Mouse (Mus musculus) granulocyte monocyte progenitor cell, adult 5-6 weeks (primary cell): ENCODE data around the gene Kif4. TPM values are rescaled to one million over a fixed set of nuclear protein-coding genes. Genes with fewer than 3 reads are reported as not detected.

Experiments used
- ATAC-seq: replicated peaks from 2 replicates; pipeline ENCODE4 v1.8.0; 2016; ENCODE audit warnings: mild to moderate bottlenecking, moderate TSS enrichment, inconsistent platforms; ENCODE audit not compliant: poor library complexity, severe bottlenecking
- total RNA-seq, 2 experiments: library from RNA; stranded (forward) in 1 of 2; stranded (reverse) in 1 of 2; fragments of 200-712, 200-1000 nt in 1 of 2; fragments of >200 nt in 1 of 2; fragmentation: Nextera tagmentation in 1 of 2; gene quantifications; 2 replicates each; pipeline ENCODE4 v1.2.3; 2014 to 2017

Gene Kif4
- 7.7 and 21.2 TPM in 2 replicates for total RNA-seq (2014; fragmentation: Nextera tagmentation)
- 41.5 and 48.3 TPM in 2 replicates for total RNA-seq (2017)

DNA sequence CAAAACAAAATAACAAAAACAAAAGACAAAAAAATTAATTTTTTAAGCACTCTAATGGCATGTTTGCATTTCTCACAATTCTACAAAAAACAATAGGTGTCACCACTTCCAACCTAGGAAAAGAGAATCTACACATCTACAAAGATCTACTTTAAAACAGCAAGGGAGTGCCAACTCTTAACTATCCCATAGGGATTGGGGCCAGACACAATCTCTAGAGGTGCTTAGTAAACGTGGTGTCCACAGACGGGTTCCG, at the start of gene Kif4:
TSS of gene Kif4 (plus strand) at position 192 of the 256 bp plus-strand sequence.
- ATAC-seq = no peak

DNA sequence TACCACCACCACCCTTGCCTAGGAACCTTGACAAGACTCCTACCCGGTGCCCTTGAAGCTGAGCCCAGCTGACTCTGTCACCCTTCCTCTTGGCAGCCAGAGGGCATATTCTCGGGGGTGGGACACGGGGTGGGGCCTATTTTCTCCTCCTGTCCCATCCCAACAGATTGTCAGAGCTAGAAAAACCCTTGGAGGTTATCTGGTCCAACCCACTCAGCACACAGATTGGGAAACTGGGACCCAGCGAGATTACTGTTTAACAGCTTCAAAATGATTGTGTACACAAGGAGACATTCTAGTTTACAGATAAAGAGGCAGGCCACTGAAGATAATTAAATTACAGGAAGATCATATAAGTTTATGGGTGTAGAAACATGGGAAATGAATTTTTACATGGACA, 30.7 kb upstream of the Kif4 start, which contains the start of gene P2ry4:
TSS of gene P2ry4 (minus strand) at position 79 of the 400 bp plus-strand sequence.
- ATAC-seq = no peak

DNA sequence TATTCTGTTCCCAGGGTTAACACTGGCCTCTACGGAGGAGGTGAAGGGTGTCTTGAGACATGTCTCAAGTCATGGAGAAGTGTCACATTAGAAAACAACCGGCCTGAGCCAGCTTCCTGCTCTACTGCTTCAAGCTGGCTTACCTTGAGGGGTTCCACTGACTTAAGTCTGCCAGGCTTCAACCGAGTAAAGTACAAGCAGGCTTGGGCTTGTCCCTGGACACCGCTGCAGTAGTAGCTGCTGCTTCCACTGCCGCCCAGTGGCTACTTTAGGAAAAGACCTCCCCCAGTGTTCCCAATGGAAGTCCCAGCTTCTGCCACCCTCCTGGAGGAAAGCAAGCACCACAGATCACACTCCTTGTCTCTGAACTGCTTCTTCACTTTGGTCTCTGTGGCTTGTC, 28.1 kb upstream of the Kif4 start:
- ATAC-seq = no peak

DNA sequence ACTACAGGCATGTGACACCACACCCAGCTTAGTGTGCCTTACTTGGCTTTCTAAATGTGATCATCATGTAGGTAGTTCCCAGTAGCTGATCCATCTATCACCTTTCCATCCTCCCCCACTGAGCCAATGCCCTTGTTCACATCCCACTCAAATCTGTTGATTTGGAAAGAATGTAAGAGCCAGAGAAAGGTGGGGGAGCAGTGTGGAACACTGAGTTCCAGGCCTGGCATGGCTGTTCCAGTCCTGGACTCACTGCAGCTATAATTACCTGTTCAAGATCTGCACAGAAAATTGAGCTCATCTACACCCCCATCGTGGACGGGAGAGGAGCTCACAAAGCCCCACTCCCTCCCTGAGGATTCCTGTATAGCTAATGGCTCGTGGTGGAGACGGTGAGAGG, 25.8 kb upstream of the Kif4 start:
- no peak for ATAC-seq

DNA sequence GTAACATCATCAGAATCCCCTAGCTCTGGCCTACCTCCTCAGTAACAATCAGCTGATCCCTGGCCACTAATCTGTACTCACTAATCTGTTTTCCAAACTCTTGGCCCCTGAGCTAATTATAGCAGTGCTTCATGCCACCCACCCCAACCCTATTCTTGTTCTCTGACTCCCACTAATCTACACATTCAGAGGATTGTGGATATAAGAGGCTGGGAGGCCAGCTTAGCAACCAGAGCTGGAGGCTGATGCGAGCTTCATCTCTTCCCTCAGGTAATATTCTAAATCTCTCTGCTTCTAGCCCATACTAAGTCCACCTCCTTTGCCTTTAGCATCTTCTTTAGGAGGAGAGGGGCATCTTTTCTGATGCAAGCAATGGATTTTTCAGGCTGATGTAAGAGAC, 20.2 kb upstream of the Kif4 start, which contains the start of gene Arr3:
TSS of gene Arr3 (plus strand) at position 184 of the 400 bp plus-strand sequence.
- ATAC-seq = no peak

DNA sequence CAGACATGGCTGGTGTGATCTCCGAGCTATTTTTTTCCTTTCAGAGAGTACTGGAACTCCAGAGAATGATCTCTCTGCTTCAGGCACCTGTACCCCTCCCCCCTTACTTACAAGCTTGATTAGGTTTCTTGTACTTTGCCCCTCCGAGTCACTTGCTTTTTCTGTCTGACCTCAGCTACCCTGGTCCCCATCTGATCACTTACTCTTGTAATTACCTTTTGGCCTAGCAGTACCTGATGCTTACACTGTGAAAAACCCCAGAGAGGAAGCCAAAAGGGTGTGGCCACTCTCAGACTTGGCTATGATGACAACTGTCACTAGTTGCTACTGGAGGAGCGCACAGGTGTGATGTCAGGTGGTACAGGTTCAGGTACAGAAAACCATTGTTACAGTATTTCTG, 7.0 kb upstream of the Kif4 start:
- ATAC-seq = no peak

DNA sequence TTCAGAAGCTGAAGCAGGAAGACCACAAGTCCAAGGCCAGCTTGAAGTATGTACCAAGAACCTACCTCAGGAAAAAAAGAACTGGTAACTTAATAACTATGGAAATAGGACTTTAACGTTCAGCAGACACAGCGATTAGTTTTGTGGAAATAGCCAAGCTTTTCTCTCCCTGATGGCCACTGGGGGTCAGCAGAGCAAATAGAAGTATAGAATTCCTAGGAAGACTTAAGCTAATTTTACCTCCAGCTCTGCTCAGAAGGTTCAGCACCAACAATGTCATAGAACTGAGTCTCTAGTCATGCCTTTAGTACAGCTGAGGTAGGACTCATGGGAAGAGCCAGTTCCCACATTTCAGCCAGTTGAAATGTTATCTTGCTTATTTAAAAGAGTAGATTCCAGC, 4.2 kb upstream of the Kif4 start:
- ATAC-seq = no peak

DNA sequence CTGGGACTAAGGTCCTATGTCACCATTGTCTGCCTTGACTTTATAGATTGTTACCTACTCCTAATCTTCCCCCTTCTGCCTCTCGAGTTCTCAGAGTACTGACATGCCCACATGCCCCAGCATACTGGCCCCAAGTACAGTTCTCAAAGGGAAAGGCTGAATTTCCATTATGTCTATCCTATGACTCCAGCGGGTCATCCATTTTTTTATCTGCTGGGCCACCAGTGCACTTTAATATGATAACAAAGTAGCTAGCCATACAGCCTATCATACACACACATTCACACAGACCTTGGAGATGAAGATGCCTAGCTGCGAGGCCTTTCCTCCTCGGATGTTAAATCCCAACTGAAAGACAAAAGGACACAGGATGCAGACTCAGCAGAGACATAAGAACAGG, 1.3 kb upstream of the Kif4 start:
- ATAC-seq = no peak

DNA sequence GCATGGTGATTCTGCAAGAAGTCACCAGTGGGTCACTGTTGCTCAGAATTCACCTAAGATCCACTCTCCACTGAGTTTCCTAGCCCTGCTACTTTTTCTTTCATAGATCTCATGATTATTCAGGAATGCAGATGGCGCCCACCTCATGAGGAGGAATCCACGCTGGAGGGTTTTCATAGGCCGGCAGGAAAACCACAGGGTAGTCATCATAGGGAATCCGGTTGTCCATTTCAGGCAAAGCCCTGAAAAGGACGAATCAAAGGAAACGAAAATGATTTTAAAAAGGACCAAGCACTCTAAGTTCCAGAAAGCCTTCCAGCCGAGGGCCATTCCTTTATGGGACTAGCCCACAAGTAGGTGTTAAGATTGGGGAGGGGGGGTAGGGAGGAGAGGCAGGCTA, 391 bp upstream of the Kif4 start:
- no peak for ATAC-seq

DNA sequence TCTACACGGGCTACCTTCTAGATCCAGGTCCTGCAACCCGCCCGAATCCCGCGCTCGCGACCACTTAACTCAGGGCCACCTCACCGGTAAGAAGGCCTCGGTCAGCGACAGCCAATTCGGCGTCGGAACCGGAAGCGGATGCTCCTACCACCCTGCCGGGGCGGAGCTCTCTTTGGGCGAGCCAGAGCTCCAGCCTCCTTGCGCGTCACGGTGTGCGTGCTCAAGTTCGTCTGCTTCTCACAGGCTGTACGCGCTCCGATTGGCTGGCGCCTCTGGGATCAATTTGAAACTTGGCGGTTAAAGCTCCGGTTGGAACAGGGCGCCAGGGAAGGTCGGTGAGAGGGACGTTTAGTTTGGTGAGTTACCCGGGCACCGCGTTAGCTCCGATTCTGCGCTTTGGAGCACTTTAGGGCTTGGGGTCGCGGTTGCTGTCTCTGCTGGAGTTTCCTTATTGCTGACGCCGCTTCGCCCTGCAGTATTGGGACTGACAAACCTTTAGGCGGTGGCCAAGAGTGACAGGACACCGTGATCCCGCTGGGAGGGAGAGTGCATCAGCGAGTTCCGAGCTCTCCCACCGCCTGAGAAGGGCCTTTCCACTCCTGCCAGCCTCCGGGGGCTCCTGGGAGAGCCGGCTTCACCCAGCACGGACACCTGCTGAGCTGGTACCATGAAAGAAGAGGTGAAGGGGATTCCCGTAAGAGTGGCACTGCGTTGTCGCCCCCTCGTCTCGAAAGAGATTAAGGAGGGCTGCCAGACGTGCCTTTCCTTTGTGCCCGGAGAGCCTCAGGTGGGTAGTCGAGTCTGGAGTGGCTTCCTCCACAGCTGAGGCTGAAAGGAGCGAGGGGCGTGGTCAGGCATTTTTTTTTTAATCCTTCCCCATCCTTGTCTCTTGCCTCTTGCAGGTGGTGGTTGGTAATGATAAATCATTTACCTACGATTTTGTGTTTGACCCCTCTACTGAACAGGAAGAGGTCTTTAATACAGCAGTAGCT, 561 bp downstream of the Kif4 start, which contains the start of gene Pdzd11:
TSS of gene Pdzd11 (minus strand) at position 767 of the 992 bp plus-strand sequence.
- peak; percentile 99 for ATAC-seq

DNA sequence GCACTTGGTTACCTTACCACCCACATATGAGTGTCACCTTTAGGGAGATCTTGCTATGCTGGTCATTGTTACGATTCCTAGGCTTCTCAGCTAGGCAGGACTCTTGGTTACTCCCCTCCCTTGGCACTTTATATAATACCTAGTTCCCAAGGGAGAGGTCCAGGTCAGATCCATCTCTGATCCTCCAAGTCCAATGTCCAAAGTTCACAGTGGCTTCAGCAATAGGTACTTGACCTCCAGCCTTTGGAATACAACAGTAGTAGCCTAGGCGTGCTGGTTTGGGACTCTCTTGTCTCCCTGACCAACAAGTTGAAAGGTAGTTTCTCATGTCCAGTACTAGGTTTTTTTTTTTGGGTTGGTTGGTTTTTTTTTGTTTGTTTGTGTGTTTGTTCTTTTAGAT, 3.5 kb downstream of the Kif4 start:
- no peak for ATAC-seq

DNA sequence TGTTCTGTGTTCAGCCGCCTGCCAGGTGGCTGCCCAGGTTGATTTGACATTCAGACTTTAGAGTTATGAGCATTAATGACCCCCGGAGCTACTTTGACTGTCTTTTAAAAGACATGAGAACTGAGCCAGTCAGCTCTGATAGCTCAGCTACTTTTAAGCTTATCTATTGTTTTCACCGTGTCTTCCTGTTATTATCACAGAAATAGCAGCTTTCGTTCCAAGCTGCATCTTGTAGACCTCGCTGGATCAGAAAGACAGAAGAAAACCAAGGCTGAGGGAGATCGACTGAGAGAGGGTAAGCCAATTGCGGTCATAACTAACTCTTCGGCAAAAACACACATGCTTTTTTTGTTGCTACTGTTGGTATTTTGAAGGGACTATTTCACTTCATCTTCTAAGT, 12.9 kb downstream of the Kif4 start:
- no peak for ATAC-seq

DNA sequence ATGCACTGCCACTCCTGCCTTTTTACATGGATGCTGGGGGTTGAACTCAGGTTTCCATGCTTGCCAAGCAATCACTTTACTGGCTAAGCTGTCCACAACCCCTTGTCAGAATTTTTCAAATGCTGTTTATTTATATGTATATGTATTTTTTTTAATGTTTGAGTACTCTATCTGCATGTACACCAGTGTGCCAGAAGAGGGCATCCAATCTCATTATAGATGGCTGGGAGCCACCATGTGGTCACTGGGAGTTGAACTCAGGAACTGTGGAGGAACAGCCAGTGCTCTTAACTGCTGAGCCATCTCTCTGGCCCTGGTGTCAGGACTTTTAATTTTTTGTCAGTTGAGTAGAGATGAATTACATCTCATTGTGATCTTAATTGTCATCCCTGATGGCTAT, 27.3 kb downstream of the Kif4 start:
- no peak for ATAC-seq

DNA sequence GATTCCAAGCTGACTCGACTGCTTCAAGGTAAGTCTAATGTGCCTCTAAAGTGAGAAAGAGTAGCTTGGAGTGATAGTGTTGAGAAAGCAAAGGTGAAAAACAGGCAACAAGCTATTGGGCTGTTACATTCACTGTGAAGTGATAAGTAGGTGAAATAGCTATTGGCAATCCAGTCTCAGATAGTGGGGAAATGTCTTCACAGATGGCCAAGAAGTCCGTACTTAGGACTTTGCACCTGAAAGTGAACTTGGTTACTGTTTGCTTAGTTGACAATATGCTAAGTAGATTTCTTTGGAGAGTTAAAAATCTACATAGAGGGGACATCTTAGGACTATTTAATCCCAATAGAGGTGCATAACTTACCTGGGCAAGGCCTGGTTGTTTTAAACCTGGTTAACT, 39.3 kb downstream of the Kif4 start:
- ATAC-seq = no peak

DNA sequence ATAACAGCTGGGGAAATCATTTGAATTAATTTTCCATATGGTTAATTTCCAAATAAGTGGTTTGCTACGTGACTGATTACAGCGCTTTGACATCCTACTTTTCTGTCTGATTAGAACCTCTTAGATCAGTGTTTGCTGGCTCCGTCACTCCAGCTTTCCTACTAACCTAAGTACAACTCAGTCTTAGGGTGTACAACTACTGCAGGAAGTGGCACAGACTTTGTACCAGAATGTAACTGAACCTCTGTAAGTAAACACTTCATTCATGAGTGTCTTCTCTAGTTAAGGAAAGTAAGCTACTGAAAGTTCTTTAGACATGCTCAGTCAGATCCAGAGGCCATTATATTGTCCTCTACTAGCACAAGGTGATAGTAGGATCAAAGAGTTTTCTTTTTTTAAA, 52.7 kb downstream of the Kif4 start:
- no peak for ATAC-seq

DNA sequence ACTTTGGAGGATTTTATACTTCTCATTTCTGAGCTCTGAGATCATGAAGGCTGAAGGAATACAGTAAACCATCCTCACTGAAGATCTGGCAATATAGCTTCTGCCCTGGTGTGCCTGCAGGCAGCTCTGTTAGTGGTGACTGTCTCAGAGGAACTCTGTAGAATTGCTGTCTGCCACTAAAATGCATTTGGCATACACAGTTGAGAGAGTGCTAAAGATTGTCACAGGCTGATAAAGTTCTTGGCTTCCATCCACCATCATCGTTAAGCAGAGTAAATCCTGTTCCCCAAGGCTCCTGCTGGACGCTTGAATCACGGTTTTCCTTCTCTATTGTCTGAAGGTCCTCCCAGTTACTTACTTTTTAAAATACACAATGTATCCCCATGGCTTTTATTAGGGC, 61.0 kb downstream of the Kif4 start:
- ATAC-seq = no peak

DNA sequence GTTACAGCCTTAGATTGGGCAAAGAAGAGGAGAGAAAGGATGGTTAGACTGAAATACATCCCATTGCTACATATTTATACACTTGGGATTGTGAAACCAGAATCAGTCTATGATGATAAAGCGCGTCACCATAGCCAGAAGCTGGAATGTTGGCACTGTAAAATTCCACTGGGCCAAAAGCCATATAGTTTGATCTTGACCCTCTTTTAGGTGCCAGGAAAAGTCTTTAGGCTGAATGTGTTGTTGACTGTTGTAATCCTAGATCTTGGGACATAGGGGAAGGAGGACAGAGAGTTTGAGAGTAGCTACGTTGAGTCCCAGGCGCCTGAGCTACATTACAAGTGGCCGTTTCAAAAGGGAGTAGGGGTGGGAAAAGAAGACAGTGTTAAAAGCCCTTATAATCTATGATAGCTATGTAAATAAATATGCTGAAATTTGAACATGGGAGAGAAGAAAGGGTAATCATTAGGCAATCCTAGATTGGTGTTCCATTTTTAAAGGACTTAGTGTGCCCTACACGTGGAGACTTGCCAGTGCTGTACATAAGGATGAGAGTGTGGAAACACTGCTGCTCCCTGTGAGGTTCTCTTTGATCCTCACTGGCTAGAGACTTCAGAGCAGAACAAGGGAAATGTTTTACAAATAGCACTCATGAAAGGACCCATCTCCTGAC, 62.0 kb downstream of the Kif4 start:
- no peak for ATAC-seq

DNA sequence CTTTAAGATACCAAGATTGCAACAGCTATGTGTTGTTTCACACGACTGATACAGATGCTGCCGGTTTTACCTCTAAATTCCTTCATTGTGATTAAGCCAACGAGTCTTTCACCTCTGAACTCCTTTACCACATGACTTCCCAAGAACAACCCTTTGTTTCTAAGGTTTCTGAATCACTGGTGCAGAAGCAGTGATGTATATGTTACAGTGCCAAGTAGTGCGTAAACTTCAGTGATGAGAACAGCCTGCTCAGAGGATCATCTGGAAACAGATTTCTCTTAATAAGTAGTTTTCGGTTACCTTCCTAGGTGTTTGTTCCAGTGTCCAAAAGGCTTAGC, 62.5 kb downstream of the Kif4 start:
- ATAC-seq = no peak

DNA sequence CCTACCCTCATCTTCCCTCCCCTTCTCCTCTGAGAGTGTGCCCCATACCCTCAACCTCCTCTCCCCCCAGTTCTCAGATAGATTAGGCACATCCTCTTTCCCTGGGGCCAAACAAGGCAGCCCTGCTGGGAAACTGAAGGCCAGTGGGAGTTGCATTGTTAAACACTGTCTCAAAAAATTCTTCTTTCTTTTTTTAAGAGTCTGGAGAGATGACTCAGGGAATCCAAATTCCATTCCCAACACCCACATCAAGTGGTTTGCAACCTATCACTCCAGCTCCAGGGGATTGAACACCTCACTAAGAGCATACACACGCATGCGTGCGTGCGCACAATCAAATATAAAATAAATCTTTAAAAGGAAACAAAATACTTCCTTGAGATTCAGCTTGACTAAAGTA, 71.2 kb downstream of the Kif4 start:
- ATAC-seq = no peak

DNA sequence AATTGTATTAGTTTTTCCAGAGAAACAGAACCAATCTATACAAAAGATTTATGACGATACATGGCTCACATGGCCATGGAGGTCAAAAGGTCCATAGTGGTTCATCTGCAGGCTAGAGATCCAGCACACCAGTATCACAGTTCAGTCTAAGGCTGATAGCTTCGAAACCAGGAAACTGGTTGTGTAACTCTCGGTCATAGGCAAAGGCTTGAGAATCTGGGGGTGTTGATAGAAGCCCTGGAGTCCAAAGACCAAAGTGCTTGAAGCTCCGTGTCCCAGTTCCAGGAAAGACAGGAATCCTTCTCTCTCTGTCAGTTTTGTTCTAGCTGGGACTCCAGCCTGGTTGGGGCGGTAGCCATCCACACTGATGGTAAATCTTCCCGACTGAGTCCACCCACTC, 82.5 kb downstream of the Kif4 start:
- no peak for ATAC-seq

DNA sequence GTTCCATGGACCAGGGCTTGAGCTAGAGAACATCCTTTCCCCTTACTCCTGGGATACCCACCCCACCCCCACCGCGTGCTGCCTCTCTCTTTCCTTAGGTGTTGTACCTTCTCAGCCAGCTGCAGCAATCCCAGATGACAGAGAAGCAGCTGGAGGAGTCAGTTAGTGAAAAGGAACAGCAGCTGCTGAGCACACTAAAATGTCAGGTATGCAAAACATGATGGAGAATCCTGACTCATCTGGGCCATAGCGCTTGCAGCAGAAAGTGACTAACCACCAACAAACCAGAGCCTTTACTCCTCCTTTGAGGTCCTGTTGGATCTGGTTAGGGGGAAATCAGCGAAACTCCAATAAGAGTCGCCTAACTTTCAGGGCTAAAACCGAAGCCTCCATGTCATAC, 90.6 kb downstream of the Kif4 start:
- no peak for ATAC-seq

DNA sequence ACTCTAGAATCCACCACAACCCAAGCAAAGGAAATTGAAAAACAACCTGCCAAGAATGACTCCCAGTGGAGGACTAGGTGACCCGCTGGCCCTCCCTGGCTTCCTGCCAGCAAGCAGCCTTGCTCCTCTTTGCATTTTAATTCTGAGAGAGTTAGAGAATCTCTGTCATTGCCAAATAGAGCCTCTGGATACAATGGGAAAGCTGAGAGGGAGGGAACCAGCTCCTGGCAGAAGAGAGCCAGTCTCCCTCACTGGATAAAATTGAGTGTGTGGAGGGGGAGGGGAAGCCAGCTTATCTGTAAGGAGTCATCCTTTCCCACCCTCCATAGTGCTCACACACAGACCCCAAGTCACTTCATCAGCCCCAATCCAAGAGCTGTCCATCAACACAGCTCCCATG, 103.4 kb downstream of the Kif4 start:
- no peak for ATAC-seq
